Mouse (Mus musculus) liver, adult 2 months (tissue): ENCODE results near the gene Lhx2. TPM values are rescaled to one million over a fixed set of nuclear protein-coding genes. Genes with fewer than 3 reads are reported as not detected.

Experiments
- DNase-seq: peaks from one replicate; pipeline ENCODE4 v3.0.0-alpha.2; 2011; ENCODE audit warnings: low read depth, low spot score; ENCODE audit errors: extremely low read depth
- H3K27ac ChIP-seq: fragments of 200-500 bp; replicated peaks from 2 replicates; pipeline ENCODE4 v1.5.1; 2012; ENCODE audit warnings: low read depth, mild to moderate bottlenecking, control low read depth, inconsistent platforms, low read length; ENCODE audit not compliant: insufficient read depth
- H3K27me3 ChIP-seq: fragments of 200-500 bp; 2 replicates; pipeline ENCODE4 v1.6.1; 2012; ENCODE audit warnings: mild to moderate bottlenecking, moderate library complexity, low read length, inconsistent platforms; ENCODE audit not compliant: control insufficient read depth, insufficient read depth
- H3K36me3 ChIP-seq: fragments of 200-500 bp; 2 replicates; pipeline ENCODE4 v1.6.1; 2012; ENCODE audit warnings: low read length, inconsistent platforms; ENCODE audit not compliant: control insufficient read depth, insufficient read depth
- H3K4me1 ChIP-seq: fragments of 200-500 bp; 2 replicates; pipeline ENCODE4 v1.6.1; 2011; ENCODE audit warnings: low read length; ENCODE audit not compliant: control insufficient read depth, insufficient read depth
- H3K4me3 ChIP-seq: fragments of 200-500 bp; 2 replicates; pipeline ENCODE4 v1.5.1; 2011; ENCODE audit warnings: low read depth, mild to moderate bottlenecking, control low read depth, low read length, moderate library complexity; ENCODE audit not compliant: insufficient read depth
- H3K79me2 ChIP-seq: fragments of 200-500 bp; 2 replicates; pipeline ENCODE4 v1.6.1; 2012; ENCODE audit warnings: inconsistent platforms, mild to moderate bottlenecking, low read length, moderate library complexity; ENCODE audit not compliant: control insufficient read depth, insufficient read depth
- H3K9ac ChIP-seq: fragments of 200-500 bp; 2 replicates; pipeline ENCODE4 v1.6.1; 2012; ENCODE audit warnings: low read depth, mild to moderate bottlenecking, control low read depth, inconsistent platforms, low read length
- CTCF ChIP-seq: fragments of 200-500 bp; IDR thresholded peaks from 2 replicates; pipeline ENCODE4 v1.5.1; 2011; ENCODE audit warnings: low read depth, low read length, control low read depth
- POLR2A ChIP-seq: fragments of 200-500 bp; IDR thresholded peaks from 2 replicates; pipeline ENCODE4 v1.6.1; 2011; ENCODE audit warnings: low read length, control low read depth; ENCODE audit not compliant: insufficient read depth; ENCODE audit errors: extremely low read depth
- WGBS: fragments of 180-500 bp; shearing (Covaris S2); methylation state at CpG from one replicate; pipeline ENCODE4 v1.1.7; 2018; 5-methylcytosine and 5-hydroxymethylcytosine counted together
- polyA plus RNA-seq: library from polyadenylated mRNA; depleted of rRNA; stranded (reverse); fragments of >200 nt; gene quantifications from 2 replicates; pipeline ENCODE4 v1.2.3, GENCODE M21; 2012
- total RNA-seq: library from RNA; depleted of rRNA; stranded (reverse); fragments of >200 nt; gene quantifications from 2 replicates; pipeline ENCODE4 v1.2.3, GENCODE M21; 2014

Gene Lhx2
- total and polyA plus RNA-seq, 2 experiments: 1.3 to 5.4 TPM

- no peak overlapping the region for H3K4me3 ChIP-seq
- peaks cover 24% of the 10 kb centered on the region for H3K27me3 ChIP-seq
- no peaks in the 10 kb centered on the region for H3K79me2 ChIP-seq
- no peak overlapping the region for H3K9ac ChIP-seq
- TF ChIP-seq POLR2A: no peak
- TF ChIP-seq CTCF: no peak
- no peaks in the 10 kb centered on the region; the same call in 1 of the 2 replicates for H3K4me1 ChIP-seq
- H3K36me3 ChIP-seq: no peaks in the 10 kb centered on the region
- 4% methylated on average over 10 of the region's 10 CpGs for WGBS
- DNase-seq: no peak
- no peak overlapping the region for H3K27ac ChIP-seq
These were observed 20.1 kb downstream of the Lhx2 start for GRCm38 (mm10) chr2:38359186-38359585.

- Histone ChIP-seq H3K79me2 (no peaks in the 10 kb centered on the region), H3K36me3 (no peaks in the 10 kb centered on the region), H3K27me3 (peaks cover 18% of the 10 kb centered on the region), H3K27ac (no peak overlapping the region), H3K4me3 (no peak overlapping the region), H3K9ac (no peak overlapping the region), H3K4me1 (no peaks in the 10 kb centered on the region; the same call in 1 of the 2 replicates)
- no peak for TF ChIP-seq POLR2A
- 8% methylated on average over 13 of the region's 13 CpGs for WGBS
- no peak for DNase-seq
These were observed 20.7 kb downstream of the Lhx2 start for GRCm38 (mm10) chr2:38359811-38360210.

GRCm38 (mm10) chr2:38366222-38366621 lies 27.1 kb downstream of the Lhx2 start:
- Histone ChIP-seq H3K36me3 (no peaks in the 10 kb centered on the region), H3K27ac (no peak overlapping the region), H3K4me1 (0 out of 2 replicates have a peak, but pooled peaks cover 3% of the 10 kb centered on the region), H3K9ac (no peak overlapping the region), H3K4me3 (no peak overlapping the region), H3K27me3 (no peaks in the 10 kb centered on the region; the same call in 1 of the 2 replicates), H3K79me2 (no peaks in the 10 kb centered on the region)
- TF ChIP-seq POLR2A (no peak), CTCF (no peak)
- 16% methylated on average over 7 of the region's 7 CpGs for WGBS
- DNase-seq: peak; percentile 77

GRCm38 (mm10) chr2:38367023-38367422 lies 27.9 kb downstream of the Lhx2 start:
- Histone ChIP-seq H3K27ac (no peak overlapping the region), H3K27me3 (no peaks in the 10 kb centered on the region), H3K4me1 (0 out of 2 replicates have a peak, but pooled peaks cover 3% of the 10 kb centered on the region), H3K79me2 (no peaks in the 10 kb centered on the region), H3K4me3 (no peak overlapping the region), H3K36me3 (no peaks in the 10 kb centered on the region), H3K9ac (no peak overlapping the region)
- 20% methylated on average over 9 of the region's 9 CpGs for WGBS
- TF ChIP-seq CTCF (no peak), POLR2A (no peak)
- DNase-seq: no peak

GRCm38 (mm10) chr2:38367852-38368251 lies 28.8 kb downstream of the Lhx2 start:
- Histone ChIP-seq H3K36me3 (no peaks in the 10 kb centered on the region), H3K27ac (no peak overlapping the region), H3K9ac (no peak overlapping the region), H3K4me3 (no peak overlapping the region), H3K27me3 (no peaks in the 10 kb centered on the region), H3K4me1 (0 out of 2 replicates have a peak, but pooled peaks cover 3% of the 10 kb centered on the region), H3K79me2 (no peaks in the 10 kb centered on the region)
- TF ChIP-seq CTCF (no peak), POLR2A (no peak)
- WGBS: 84% methylated on average over 5 of the region's 5 CpGs
- no peak for DNase-seq

GRCm38 (mm10) chr2:38368746-38369330 lies 29.8 kb downstream of the Lhx2 start:
- DNase-seq: peak; percentile 32
- 8% methylated on average over 31 of the region's 31 CpGs for WGBS
- Histone ChIP-seq H3K27ac (no peak overlapping the region), H3K79me2 (no peaks in the 10 kb centered on the region), H3K4me3 (peak overlapping the region; percentile 11; the same call in 1 of the 2 replicates), H3K9ac (no peak overlapping the region), H3K27me3 (no peaks in the 10 kb centered on the region), H3K4me1 (0 out of 2 replicates have a peak, but pooled peaks cover 3% of the 10 kb centered on the region), H3K36me3 (no peaks in the 10 kb centered on the region)
- TF ChIP-seq CTCF (no peak), POLR2A (no peak)
